Mouse (Mus musculus): Measurements from ENCODE around the gene Rhou.

The Rhou gene

DNA sequence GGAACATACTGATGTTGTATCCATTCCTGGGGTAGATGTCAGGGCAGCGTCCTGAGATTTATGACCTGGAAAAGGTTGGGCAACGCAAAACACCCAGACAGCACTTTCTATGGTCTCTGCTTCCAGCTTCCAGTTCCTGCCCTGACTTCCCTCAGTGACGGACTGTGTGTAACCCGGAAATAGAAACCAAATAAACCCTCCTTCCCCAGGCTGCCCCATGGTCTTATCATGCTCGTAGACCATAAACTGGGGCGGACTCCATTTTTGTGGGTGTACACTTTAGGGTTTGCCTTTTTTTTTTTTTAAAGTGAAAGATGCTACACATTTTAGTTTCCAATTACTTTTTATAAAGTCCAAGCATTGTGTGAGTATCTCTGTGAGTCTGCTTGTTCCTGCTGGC is 11.9 kb downstream of the Rhou start:
- no peaks in the 10 kb centered on the region for H3K36me3 ChIP-seq (ENCODE audit: control insufficient read depth, insufficient read depth, low read length, poor library complexity, severe bottlenecking)
- H3K27me3 ChIP-seq (ENCODE audit: control insufficient read depth, insufficient read depth, low read length, poor library complexity, severe bottlenecking): no peaks in the 10 kb centered on the region
- no peak for DNase-seq (ENCODE audit: low read depth, low spot score)

GRCm38 (mm10) chr8:123666832-123667231 is 13.1 kb downstream of the Rhou start:
- Histone ChIP-seq H3K27me3 (ENCODE audit: control insufficient read depth, insufficient read depth, low read length, poor library complexity, severe bottlenecking) (no peaks in the 10 kb centered on the region), H3K36me3 (ENCODE audit: control insufficient read depth, insufficient read depth, low read length, poor library complexity, severe bottlenecking) (no peaks in the 10 kb centered on the region)
- DNase-seq (ENCODE audit: low read depth, low spot score): no peak

- Histone ChIP-seq H3K27me3 (ENCODE audit: control insufficient read depth, insufficient read depth, low read length, poor library complexity, severe bottlenecking) (no peaks in the 10 kb centered on the region), H3K36me3 (ENCODE audit: control insufficient read depth, insufficient read depth, low read length, poor library complexity, severe bottlenecking) (no peaks in the 10 kb centered on the region)
- no peak for DNase-seq (ENCODE audit: low read depth, low spot score)
Observed at GRCm38 (mm10) chr8:123668681-123669080, 15.0 kb downstream of the Rhou start.

DNA sequence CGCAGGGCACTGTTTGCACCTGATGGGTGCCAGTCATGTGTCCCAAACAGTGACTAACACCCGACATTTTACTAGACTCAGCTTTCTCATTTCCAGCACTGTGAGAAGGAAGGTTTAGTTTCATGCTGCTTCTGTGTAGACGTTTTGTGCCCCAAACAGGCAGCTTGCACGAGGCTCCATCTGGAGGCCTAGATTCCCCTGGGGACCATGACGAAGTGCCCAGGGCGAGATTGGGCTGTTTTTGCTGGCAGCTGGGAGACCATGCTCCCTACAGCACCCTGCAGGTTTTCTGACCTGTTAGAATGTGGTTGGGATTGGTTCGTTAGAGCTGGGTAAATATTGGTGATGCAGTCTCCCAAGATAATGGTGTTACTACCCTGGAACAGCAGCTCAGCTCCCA is 17.0 kb downstream of the Rhou start:
- no peak for DNase-seq (ENCODE audit: low read depth, low spot score)
- Histone ChIP-seq H3K27me3 (ENCODE audit: control insufficient read depth, insufficient read depth, low read length, poor library complexity, severe bottlenecking) (no peaks in the 10 kb centered on the region), H3K36me3 (ENCODE audit: control insufficient read depth, insufficient read depth, low read length, poor library complexity, severe bottlenecking) (no peaks in the 10 kb centered on the region)

GRCm38 (mm10) chr8:123671454-123671853 is 17.7 kb downstream of the Rhou start:
- no peaks in the 10 kb centered on the region for H3K36me3 ChIP-seq (ENCODE audit: control insufficient read depth, insufficient read depth, low read length, poor library complexity, severe bottlenecking)
- no peak for DNase-seq (ENCODE audit: low read depth, low spot score)

GRCm38 (mm10) chr8:123672648-123673047 is 18.9 kb downstream of the Rhou start:
- H3K27me3 ChIP-seq (ENCODE audit: control insufficient read depth, insufficient read depth, low read length, poor library complexity, severe bottlenecking): no peaks in the 10 kb centered on the region
- no peaks in the 10 kb centered on the region for H3K36me3 ChIP-seq (ENCODE audit: control insufficient read depth, insufficient read depth, low read length, poor library complexity, severe bottlenecking)
- no peak for DNase-seq (ENCODE audit: low read depth, low spot score)

More at GRCm38 (mm10) chr8:123671454-123671853, 17.7 kb downstream of the Rhou start:
- no peaks in the 10 kb centered on the region for H3K27me3 ChIP-seq (ENCODE audit: control insufficient read depth, insufficient read depth, low read length, poor library complexity, severe bottlenecking)

DNA sequence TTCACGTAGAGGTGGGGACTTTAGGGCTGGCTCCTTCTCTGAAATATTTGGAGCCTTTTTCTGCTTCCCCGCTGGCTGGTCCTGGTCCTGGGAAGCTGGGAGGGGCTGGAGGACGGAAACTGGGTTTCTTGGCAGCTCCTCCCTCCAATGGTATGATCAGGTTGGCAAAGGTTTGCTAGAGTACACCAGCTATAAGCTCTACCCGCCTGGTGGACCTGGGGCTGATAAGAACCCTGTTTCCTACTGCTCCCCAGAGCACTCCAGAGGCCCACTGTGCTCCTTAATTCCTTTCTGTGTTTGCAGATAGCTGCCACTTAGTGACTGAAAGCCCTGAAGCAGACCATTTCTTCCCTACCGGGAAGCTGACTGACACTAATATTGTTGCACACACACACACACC is 21.9 kb downstream of the Rhou start:
- no peaks in the 10 kb centered on the region for H3K36me3 ChIP-seq (ENCODE audit: control insufficient read depth, insufficient read depth, low read length, poor library complexity, severe bottlenecking)
- H3K27me3 ChIP-seq (ENCODE audit: control insufficient read depth, insufficient read depth, low read length, poor library complexity, severe bottlenecking): no peaks in the 10 kb centered on the region
- DNase-seq (ENCODE audit: low read depth, low spot score): no peak

DNA sequence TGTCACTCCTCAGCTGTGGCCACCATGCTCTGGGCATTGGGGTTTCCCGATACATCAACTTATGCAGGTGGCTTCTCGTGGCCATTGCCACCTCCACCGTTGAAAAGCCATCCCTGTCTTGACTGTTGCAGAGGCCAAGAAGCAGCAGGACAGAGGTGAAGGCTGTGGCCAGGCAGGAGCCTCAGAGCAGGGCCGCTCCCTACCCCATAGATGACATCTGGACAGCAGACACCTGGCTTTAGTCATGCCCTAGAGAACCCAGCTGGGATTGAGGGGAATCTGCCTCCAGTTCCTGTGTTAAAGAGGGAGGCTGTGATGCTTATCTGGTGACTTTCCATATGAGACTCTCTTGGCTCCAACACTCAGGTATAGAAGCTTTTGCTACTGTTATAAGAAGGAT is 24.7 kb downstream of the Rhou start:
- no peak for DNase-seq (ENCODE audit: low read depth, low spot score)
- no peaks in the 10 kb centered on the region for H3K27me3 ChIP-seq (ENCODE audit: control insufficient read depth, insufficient read depth, low read length, poor library complexity, severe bottlenecking)
- no peaks in the 10 kb centered on the region for H3K36me3 ChIP-seq (ENCODE audit: control insufficient read depth, insufficient read depth, low read length, poor library complexity, severe bottlenecking)

DNA sequence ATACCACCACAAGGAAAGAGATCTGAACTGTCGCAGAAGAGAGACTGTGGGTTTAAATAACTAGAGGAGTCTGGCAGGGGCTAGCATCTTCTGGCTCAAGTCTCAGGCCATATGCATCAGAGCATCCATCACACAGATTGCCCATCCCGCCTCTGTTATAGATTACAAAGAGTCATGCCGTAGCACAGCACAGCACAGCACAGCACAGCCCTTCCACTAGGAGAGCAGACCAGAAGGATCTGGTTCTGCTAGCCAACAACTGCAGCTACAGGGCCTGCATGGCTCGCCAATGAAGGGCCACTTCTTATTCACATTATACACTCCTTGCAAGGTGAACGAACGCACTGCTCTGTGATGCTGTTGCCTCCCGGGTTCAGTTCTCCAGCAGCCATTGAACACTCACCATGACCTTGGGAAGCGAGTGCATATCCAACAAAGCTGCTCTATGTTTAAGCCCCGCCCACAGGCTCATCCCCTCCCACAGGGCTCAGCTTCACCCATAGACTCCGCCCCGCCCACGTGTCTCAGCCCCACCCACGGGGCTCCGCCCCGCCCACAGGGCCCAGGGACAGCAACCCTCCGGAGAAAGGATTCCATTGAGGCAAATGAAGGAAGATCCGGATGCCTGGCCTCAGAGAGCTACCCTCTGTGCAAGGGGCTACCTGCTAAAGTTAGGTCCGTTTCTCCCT is 28.5 kb downstream of the Rhou start:
- DNase-seq (ENCODE audit: low read depth, low spot score): no peak
- H3K27me3 ChIP-seq (ENCODE audit: control insufficient read depth, insufficient read depth, low read length, poor library complexity, severe bottlenecking): no peaks in the 10 kb centered on the region
- no peaks in the 10 kb centered on the region for H3K36me3 ChIP-seq (ENCODE audit: control insufficient read depth, insufficient read depth, low read length, poor library complexity, severe bottlenecking)

GRCm38 (mm10) chr8:123683321-123683720 is 29.6 kb downstream of the Rhou start:
- no peak for DNase-seq (ENCODE audit: low read depth, low spot score)
- H3K27me3 ChIP-seq (ENCODE audit: control insufficient read depth, insufficient read depth, low read length, poor library complexity, severe bottlenecking): no peaks in the 10 kb centered on the region
- no peaks in the 10 kb centered on the region for H3K36me3 ChIP-seq (ENCODE audit: control insufficient read depth, insufficient read depth, low read length, poor library complexity, severe bottlenecking)

- H3K36me3 ChIP-seq (ENCODE audit: control insufficient read depth, insufficient read depth, low read length, poor library complexity, severe bottlenecking): no peaks in the 10 kb centered on the region
- H3K27me3 ChIP-seq (ENCODE audit: control insufficient read depth, insufficient read depth, low read length, poor library complexity, severe bottlenecking): no peaks in the 10 kb centered on the region
- no peak for DNase-seq (ENCODE audit: low read depth, low spot score)
Observed at GRCm38 (mm10) chr8:123684806-123685205, 31.1 kb downstream of the Rhou start.

GRCm38 (mm10) chr8:123685477-123685876 is 31.7 kb downstream of the Rhou start:
- no peak for DNase-seq (ENCODE audit: low read depth, low spot score)
- no peaks in the 10 kb centered on the region for H3K27me3 ChIP-seq (ENCODE audit: control insufficient read depth, insufficient read depth, low read length, poor library complexity, severe bottlenecking)
- H3K36me3 ChIP-seq (ENCODE audit: control insufficient read depth, insufficient read depth, low read length, poor library complexity, severe bottlenecking): no peaks in the 10 kb centered on the region

DNA sequence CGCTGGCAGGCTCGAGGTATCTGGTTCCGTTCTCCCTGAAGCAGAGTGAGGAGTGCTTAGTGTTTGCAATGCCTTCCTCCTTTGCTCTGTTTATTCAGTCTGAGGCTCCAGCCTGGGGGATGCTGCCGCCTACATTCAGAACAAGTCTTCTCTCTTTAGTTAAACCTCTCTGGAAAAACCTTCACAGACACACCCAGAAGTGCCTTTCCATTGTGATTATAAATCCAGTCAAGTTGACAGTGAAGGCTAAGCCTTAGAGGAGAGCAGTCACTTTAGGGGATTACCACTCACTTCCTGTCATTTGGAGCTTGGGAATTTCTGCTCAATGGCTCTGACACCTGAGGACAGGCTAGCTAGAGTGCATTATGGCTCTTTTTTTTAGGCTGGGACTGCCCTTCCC is 34.1 kb downstream of the Rhou start:
- Histone ChIP-seq H3K27me3 (ENCODE audit: control insufficient read depth, insufficient read depth, low read length, poor library complexity, severe bottlenecking) (no peaks in the 10 kb centered on the region), H3K36me3 (ENCODE audit: control insufficient read depth, insufficient read depth, low read length, poor library complexity, severe bottlenecking) (no peaks in the 10 kb centered on the region)
- no peak for DNase-seq (ENCODE audit: low read depth, low spot score)

DNA sequence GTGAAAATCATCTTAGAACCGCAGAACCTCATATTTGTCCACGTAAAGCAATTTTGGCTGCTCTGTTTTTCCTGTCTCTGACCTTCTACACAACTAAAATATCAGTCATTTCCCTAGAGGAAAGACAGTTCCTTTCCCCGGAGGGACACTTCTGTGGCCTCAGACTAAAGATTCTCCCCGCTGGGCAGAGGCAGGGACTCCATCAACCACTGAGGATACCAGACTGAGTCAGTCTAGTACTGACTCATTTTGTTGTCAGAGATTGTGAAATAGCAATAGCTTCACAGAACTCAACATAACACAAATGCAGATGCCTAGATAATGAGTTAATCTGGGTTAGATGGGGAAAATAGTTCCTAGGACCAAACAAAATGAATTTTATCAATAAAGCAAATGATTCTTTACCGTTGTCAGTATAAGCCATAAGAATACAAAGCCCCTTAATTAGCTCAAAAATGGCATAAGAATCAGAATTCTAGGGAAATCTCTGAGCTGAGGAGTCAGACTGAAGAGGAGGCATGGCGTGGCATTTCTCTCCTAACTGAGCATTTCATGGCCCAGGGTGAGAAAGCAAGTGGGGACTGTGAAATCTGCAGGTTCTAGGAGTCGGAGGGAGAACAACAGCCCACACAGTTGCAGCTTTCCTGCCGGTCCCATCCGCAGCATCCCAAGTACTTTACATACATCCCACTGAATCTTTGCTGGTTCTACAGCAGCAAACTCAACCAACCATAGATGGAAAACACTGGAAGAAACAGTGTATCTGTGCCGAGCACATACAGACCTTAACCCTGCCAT is 38.6 kb downstream of the Rhou start:
- DNase-seq (ENCODE audit: low read depth, low spot score): no peak
- Histone ChIP-seq H3K36me3 (ENCODE audit: control insufficient read depth, insufficient read depth, low read length, poor library complexity, severe bottlenecking) (no peaks in the 10 kb centered on the region), H3K27me3 (ENCODE audit: control insufficient read depth, insufficient read depth, low read length, poor library complexity, severe bottlenecking) (no peaks in the 10 kb centered on the region)

GRCm38 (mm10) chr8:123696167-123696566 is 42.4 kb downstream of the Rhou start:
- no peaks in the 10 kb centered on the region for H3K36me3 ChIP-seq (ENCODE audit: control insufficient read depth, insufficient read depth, low read length, poor library complexity, severe bottlenecking)
- DNase-seq (ENCODE audit: low read depth, low spot score): no peak
- no peaks in the 10 kb centered on the region for H3K27me3 ChIP-seq (ENCODE audit: control insufficient read depth, insufficient read depth, low read length, poor library complexity, severe bottlenecking)
